Mouse (Mus musculus): ENCODE measurements around the gene Il6st.

Il6st gene

DNA sequence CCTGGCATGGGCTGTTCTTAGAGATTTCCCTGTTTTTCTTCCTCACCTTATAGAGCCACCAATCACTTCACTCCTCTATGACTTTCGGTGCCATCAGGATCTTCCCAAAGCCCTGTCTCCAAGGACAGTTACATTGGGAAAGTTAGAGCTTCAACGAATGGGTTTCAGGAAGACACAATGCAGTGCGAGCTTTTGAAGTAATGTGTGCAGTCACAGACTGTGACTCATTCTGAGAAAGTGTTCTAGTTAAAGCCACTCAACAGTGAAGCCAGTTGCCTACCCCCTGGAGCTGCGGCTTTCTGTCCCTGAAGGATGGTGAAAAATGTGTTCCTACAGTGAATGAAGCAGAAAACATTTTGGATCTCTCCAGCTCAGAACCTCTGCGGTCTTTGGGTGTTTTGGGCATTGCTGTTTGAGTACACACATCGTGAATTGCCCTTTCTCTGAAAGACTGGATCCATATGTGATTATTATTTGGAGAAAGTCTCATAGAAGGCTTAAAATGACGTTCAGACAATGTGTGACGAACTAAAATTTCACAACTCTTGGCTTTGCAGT lies 16.7 kb upstream of the Il6st start:
- no peak for DNase-seq

DNA sequence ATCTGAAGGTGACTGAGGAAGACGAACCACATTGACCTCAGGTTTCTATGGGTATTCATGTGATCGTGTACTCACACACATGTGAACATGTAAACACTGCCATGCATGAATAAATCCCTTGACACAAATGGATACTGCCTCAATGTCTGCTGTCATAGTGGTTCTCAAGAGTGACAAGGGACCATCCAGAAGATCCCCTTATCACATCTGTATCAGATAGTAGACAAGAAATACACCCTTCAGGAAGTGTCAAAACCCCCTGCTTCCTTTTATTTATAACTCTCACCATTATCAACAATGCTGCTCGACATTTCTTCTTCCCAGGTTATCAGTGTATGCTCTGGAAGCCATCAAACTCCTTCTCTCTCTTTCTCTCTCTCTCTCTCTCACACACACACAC lies 13.7 kb upstream of the Il6st start:
- DNase-seq, result no peak

GRCm38 (mm10) chr13:112457366-112457765 lies 6.5 kb upstream of the Il6st start:
- DNase-seq, result no peak

DNA sequence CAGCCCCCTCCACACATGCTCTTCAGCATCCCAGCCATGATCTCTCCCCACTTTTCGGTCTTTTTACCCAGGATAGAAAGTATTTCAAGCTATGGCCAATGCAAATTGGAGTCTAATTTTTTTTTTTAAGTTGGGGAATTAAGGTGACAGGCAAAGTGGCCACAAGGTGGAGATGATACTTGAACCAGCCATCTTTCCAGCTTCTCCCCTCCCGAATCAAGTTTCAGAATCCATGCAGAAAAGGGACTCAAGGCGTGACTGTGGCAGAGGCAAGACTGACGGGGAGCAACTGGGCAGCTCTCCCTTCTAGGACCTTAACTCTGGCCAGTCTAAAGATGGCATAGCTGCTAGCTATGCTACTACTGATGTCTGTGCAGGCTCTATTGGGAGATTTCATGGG lies 5.9 kb upstream of the Il6st start:
- no peak for DNase-seq

- DNase-seq, result no peak
These were observed 5.3 kb upstream of the Il6st start for GRCm38 (mm10) chr13:112458435-112459018.

- no peak for DNase-seq
These were observed 3.9 kb upstream of the Il6st start for GRCm38 (mm10) chr13:112459956-112460355.

DNA sequence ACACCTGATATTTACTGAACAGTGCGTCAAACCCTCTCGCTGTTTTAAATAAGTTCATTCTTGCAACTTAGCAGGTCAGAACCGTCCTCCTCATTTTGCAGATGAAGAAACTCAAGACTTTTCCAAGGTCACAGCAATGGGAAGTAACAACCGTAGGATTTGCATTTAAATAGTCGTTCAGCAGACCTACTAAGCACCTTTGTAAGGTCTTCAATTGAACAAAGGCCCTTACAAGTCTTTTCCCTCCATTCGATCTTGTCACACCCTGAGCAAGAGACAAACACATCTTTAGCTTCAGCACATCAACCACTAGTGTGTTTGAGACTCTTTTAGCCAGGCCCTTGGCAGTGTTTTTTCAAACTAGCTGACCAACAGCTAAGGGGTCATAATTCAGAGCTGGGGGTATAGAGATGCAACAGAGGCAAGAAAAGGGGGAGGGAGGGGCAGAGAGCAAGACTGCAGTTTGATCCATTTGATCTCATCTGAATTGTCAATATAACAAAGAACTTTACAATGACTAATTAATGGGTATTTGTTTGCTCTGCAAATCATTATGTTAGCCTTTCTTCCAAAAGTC lies 1.4 kb upstream of the Il6st start:
- no peak for DNase-seq

- no peak for DNase-seq
These were observed 500 bp upstream of the Il6st start for GRCm38 (mm10) chr13:112463337-112463802.

DNA sequence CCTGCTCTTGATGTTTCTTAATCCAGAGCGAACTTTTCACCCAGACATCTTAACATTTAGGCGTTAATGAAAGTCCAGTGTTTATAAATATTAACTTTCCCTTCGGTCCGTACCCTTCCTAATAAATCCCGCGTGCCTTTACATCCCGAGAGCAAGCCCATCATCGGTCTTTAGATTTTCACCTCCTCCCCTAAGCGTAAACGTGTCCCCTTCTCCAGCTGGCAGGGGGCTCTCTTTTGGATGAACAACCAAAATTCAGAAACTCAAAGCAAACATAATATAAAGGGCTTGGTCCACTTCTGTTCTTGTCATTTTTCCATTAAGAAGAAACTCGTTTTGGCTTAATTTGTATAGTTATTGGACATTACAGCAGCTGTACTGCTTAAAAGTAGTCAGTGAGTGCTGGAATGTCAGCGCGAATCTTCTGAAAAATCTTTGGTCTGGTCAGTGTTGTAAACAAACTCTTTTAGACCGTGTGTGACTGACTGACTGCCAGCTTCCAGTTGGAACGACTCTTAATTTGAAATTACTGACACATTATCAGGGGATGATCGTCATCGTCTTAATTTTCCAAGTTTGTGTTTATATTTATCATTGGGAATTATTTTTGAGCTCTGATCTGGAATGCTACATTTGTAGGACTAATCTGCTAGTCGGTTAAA lies 887 bp downstream of the Il6st start:
- DNase-seq, result peak in 1 of 2 experiments; percentile 17

DNA sequence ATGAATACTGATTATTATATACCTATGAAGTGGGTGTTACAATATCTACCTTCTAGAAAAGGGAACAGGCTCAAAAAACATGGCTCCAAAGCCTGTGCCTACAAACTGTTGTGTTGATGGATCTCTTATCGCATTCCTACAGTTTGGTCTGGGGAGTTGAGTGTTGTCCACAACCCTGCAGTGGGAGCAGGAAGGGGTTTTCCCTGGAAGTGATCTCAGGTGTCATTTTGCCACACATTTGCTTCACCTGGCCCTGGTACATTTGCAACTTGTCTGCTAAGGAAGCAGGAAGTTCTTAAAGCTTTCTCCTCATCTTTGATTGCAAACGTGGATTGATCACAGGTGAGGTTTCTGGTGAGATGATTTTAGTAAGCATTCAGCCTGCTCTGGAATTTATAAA lies 1.7 kb downstream of the Il6st start:
- DNase-seq, result no peak

DNA sequence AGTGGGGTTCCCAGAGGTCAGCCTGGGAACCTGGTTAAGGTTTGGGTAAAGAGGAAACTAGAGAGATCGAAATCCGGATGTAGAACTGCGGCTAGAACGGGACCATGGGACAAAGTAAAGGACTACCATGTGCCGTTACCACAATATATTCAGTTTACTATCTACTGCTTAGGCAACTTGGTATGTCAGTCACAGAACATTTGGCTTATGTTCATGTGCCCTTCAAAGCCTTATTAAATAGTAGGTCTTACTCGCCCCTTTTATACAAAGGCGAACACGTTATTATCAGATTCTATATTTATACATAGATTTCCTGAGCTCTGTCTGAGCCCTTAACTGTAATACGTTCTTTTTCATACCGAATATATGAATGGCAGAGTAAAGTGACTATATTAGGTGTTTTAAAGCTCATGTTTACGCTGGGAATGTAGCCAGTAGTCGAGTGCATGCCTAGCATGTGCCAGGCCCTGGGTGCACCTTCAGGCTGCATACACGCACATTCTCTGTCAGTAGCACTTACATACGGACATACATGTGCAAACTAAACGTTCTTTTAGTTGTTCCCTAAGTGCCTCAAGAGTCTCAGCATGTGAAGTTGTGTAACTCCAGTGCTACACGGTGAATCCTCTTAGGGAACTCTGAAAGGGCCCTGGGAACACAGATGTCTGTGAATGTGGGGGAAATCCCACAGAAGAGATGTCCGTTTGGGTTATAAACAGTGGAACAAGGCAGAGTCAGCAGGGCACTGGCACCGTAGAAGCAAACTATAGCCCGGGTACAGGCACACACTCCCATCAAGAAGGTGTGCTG lies 2.5 kb downstream of the Il6st start:
- no peak for DNase-seq

- no peak for DNase-seq
These were observed 3.0 kb downstream of the Il6st start for GRCm38 (mm10) chr13:112466946-112467255.

- DNase-seq, result no peak
These were observed 3.5 kb downstream of the Il6st start for GRCm38 (mm10) chr13:112467384-112467783.

GRCm38 (mm10) chr13:112469491-112469890 lies 5.6 kb downstream of the Il6st start:
- DNase-seq, result no peak

GRCm38 (mm10) chr13:112471201-112471600 lies 7.3 kb downstream of the Il6st start:
- DNase-seq, result no peak

DNA sequence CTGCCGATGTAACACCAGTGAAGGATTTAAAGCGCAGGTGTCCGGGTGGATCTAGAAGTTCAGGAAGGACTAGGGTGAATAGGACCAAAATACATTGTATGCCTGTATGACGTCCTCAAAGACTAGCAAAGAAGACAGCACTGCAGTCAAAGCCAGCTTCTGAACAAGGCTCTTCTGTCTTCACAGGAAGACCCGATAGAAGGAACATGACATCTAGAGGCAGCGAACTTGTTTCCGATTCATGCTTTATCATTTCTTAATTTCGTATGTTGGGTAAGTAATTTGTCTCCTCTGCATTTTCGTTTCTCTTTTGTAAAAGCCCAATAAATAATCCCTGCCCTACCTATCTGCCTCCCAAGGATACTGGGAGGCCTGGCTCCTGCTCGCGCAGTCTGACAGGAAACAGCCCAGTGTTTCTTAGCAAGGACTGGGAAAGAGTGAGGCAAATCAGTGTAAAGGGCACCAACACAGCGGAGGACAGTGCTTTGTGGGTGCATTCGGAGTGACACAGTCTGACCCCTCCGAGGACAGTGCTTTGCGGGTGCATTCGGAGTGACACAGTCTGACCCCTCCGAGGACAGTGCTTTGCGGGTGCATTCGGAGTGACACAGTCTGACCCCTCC lies 8.6 kb downstream of the Il6st start:
- no peak for DNase-seq

DNA sequence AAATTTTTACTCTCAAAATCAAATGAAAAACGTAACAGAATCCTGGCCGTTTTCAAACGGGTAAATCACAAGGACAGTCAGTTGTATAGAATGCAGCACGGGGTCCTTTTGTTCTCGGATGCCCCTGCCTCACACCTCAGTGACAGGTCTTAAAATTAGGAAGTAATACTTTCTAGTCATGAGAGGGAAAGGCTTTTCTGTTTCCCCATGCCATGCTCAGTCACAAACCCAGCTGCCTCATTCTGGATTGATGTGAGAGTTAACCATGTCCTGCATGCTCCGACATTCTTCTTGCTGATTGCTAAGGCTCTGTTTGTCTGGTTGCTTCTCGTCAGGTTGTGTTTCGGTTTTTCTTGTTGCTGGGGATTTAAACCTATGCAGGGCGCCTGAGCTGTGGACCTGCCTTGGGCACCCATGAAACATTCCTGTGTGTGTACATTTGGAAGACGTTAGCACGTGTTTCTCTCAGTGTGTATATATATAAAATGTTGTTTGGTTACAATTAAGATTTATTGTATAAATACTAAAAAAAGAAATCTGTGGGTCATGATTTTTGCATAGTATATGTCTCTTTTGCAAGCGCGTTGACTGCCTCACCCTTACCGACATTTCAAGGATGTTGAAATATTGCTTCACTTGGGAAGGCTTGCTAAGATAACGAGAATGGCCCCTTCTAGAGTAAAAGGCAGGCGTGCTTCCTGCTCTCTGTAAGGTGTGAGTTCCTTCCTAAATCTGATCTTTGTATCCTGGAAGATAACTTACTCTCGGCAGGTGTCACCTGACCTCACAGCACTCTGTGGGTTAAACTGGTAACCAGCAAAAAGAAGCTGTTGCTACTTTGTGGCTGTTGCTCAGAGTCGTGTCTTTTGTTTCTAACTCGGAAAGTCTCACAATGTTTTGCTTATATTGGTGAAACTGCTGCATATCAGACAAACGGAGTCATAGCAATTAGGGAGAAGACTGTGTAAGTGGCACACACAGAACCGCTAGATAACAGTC lies 10.2 kb downstream of the Il6st start:
- no peak for DNase-seq

DNA sequence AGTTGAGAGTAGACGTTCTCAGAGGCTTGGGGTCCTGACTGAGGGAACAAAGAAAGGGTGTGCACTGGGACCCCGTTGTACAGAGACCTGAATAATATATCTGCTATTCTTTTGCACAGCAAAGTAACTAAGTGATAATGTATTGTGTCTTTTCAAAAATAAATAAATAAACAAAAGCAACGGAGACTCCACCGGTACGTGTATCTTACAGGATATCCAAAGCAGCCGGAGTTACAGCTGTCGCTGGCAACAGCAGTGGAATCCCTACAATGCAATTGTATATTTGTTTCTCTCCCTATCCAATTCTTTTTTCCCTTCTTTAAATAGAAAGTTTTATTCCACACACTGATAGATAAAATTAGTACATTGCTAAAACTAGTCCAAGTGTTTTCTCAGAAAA lies 15.2 kb downstream of the Il6st start:
- DNase-seq, result no peak

- DNase-seq, result no peak
These were observed 16.1 kb downstream of the Il6st start for GRCm38 (mm10) chr13:112479926-112480325.

GRCm38 (mm10) chr13:112482525-112482924 lies 18.7 kb downstream of the Il6st start:
- DNase-seq, result no peak

- no peak for DNase-seq
These were observed 19.1 kb downstream of the Il6st start for GRCm38 (mm10) chr13:112483015-112483414.

GRCm38 (mm10) chr13:112486236-112486635 lies 22.4 kb downstream of the Il6st start:
- DNase-seq, result no peak
